ENCODE assay signal across 16 mouse cellular contexts in the genomic region with DNA sequence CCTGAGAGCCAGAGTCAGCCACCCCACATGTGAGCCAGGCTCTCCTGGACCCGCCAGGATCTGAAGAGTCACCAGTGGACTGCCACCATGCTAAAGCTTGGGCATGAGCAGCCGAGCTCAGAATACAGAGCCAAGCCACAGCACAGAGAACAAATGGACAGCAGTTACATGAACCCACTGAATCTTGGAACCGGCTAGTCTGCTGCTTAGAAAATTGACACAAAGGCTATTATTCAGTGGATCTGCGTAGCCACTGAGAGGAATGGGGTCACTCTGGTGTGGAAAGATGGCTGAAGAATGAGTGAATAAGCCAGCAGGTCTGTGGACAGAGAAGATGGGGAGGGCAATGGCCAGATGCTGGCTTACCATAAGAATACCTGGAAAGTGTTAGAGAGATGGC.
"Had no signal": no experiment of that assay in that cellular context is flagged by ENCODE, and none has a peak within 500 bp of the region (broad histone marks: within the 10 kb centered on the region; RNA-seq: fewer than 3 reads in every experiment).

No protein-coding gene starts in this region.

- H3K27me3 ChIP-seq: kidney, embryonic 15.5 days; limb, embryonic 13.5 days; liver, embryonic 15.5 days had no signal

- H3K4me2 ChIP-seq: kidney, embryonic 15.5 days; limb, embryonic 13.5 days; liver, embryonic 15.5 days had no signal

- H3K27ac ChIP-seq: kidney, embryonic 15.5 days; limb, embryonic 13.5 days; liver, embryonic 15.5 days had no signal

- ATAC-seq: lung, postnatal 0 days had no signal

- H3K36me3 ChIP-seq: liver, embryonic 15.5 days had no signal

- H3K4me3 ChIP-seq: kidney, embryonic 15.5 days; limb, embryonic 13.5 days; liver, embryonic 15.5 days had no signal

- DNase-seq: kidney, adult 2 months; kidney, postnatal 14 days; layer of hippocampus, adult 9-11 months; layer of hippocampus, postnatal 36 days; left cerebral cortex, postnatal 4 days; lung, adult 2 months; lung, postnatal 36 days; midbrain, embryonic 14.5 days; right cerebral cortex, adult 18-20 months; spleen, adult 18-20 months; thymus, adult 18-20 months; thymus, postnatal 14 days had no signal

- H3K9ac ChIP-seq: kidney, embryonic 15.5 days; limb, embryonic 13.5 days; liver, embryonic 15.5 days had no signal

- H3K9me3 ChIP-seq: kidney, embryonic 15.5 days; limb, embryonic 13.5 days; liver, embryonic 15.5 days had no signal
